Mouse (Mus musculus) thymus, postnatal 36 days (tissue): ENCODE measurements at regions not wholly inside any gene's neighbourhood (a gene's known extent, or its start where the extent isn't known, plus 50 kb on each side); places are given as distances from the start of the nearest gene placed in this dataset.

Experiments used
- DNase-seq, 2 experiments: peaks; one replicate each; pipeline ENCODE4 v3.0.0; 2022; ENCODE audit warnings: mixed read lengths in 2 of 2

GRCm38 (mm10) chr12:106607655-106608337, 597.8 kb downstream of the Vrk1 start:
- no peak for DNase-seq

DNA sequence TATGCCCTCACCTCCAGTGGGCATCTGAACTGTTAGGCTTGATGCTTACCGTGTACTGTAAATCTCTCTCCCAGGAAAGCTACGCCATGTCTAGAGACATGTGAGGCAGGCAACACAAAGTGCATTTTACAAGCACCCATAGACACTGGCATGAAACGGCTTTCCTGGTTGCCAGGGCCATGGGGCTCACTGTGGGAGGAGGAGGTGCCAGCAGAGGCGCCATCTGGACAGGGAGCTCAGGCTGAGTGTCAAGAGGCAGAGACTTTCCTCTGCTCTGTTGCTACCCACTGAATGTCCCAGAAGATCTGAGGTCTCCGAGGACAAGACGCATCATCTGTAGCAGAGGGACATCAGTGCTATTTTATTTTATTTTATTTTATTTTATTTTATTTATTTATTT, 608.7 kb downstream of the Vrk1 start:
- no peak for DNase-seq

GRCm38 (mm10) chr12:106626786-106627185, 616.8 kb downstream of the Vrk1 start:
- no peak for DNase-seq

DNA sequence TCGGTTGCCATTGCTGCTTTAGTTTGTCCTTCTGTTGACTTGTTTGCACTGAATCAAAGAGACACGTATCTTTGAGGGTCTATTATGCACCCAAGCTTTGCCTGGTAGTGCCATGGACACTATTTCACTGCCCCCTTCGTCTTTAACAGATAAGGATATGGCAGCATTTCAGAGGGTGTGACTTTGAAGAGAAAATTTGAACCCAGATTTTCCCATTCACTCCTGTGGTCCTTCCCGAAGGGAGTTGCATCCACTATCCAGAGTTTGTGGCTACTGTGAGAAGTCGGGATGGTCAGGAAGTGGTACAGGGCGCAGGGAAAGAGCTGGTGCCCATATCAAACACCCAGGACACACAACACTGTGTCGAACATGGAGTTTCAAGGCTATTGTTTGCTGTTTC, 622.5 kb downstream of the Vrk1 start:
- no peak for DNase-seq

- DNase-seq, result peak; percentile 16 to 26
These were observed 623.1 kb downstream of the Vrk1 start for GRCm38 (mm10) chr12:106633096-106633495.

GRCm38 (mm10) chr12:106658317-106658716, 648.3 kb downstream of the Vrk1 start:
- peak; percentile 44 to 68 for DNase-seq

DNA sequence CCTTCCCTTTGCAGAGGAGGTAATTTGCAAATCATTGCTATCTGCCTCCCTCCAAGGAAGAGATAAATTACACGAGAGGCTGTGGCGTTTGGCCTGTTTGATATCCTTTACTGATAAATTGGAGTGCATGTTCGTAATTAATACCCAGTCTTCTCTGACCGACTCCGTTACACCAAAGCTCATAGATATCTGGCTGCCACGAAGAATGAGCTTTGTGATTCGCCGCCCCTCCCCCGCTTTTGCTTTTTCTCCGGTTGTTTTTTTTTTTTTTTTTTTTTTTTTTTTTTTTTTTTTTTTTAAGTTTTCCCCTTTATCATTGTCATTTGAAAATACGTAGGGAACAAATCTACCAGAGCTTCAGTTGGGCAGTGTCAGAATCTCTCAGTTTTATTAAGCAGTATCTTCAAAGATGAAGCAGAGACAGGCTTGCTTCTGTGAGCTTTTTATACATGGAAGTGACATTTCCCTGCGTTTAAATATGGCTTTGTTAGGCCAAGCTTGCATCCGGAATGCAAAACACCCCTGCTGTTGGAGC, 663.3 kb downstream of the Vrk1 start:
- no peak for DNase-seq

DNA sequence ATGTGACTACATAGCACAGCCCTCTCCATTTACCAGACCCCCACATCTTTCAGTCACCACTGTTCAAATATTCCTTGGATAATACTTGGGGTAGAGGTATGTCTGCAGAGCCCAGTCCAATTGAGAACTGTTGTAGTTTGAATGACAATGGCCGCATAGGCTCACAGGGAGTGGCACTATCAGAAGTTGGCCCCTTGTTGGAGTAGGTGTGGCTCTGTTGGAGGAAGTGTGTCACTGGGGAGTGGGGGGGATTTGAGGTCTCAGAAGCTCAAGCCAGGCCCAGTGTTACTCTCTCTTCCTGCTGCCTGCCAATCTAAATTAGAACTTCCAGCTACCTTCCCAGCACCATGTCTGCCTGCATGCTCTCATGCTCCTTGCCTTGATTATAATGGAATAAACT, 664.7 kb downstream of the Vrk1 start:
- no peak for DNase-seq

DNA sequence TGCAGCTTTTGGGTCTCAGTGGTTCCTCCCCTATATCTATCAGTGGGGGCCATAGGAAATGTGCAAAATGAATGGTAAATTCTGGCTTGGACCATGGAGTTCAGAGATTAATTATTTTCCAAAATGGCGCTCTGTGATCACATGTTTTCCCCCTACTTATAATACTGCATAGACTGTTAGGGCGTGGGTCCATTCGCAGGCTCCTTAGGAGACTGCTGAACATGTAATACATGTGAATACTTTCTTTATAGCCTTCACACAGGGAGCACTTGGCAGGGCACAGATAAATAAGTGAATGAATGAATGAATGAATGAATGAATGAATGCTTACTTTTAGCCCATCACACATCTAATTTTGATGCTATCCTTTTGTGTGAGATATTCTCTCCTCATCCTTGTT, 666.1 kb downstream of the Vrk1 start:
- no peak for DNase-seq

GRCm38 (mm10) chr12:106676566-106676965, 666.5 kb downstream of the Vrk1 start:
- no peak for DNase-seq

- no peak for DNase-seq
These were observed 676.0 kb downstream of the Vrk1 start for GRCm38 (mm10) chr12:106685986-106686385.

- no peak for DNase-seq
These were observed 677.7 kb downstream of the Vrk1 start for GRCm38 (mm10) chr12:106687751-106688150.

DNA sequence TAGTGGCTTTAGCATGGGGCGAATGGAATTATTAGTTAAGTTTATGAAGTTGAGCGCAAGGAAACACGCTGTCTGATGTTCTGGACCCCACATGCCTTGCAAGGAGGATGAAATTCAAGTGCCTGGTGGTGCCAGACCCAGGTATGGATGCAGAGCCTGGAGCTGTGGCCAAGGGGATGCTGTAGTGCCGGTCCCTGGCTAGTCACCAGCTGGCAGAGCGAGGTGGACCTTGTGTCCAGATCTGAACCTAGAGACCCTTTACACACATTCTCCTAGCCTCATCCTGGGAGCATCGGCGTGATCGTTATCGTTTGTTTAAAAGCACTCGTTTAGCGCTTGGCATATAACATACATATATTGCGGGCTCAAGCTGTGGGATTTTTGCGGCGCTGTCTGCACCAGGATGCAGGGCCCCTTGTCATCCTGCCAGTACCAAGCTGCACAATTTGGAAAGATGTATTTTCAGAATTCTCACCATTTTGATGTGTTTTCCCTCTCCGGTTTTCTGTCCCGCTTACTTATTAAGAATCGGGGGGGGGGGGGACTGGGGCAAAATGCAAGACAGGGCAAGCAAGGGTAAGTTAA, 678.2 kb downstream of the Vrk1 start:
- no peak for DNase-seq

DNA sequence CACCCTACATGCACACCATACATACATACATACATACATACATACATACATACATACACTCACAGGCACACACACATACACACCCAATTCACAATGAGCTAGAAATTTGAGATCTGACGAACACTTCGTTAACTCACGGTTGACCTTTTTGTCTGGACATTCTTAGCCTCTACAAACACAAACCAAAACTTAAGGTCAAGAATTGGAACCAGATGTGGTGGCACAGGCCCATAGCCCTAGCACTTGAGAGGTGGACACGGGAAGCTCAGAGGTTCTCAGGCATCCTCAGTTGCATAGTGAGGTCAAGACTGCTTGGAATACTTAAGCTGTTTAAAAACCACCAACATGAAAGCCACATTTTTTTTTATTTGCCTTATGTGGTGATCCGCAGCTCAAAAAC, 692.9 kb downstream of the Vrk1 start:
- no peak for DNase-seq

- no peak for DNase-seq
These were observed 711.4 kb downstream of the Vrk1 start for GRCm38 (mm10) chr12:106721271-106722009.

GRCm38 (mm10) chr12:106722010-106722362, 712.0 kb downstream of the Vrk1 start:
- DNase-seq, result no peak

DNA sequence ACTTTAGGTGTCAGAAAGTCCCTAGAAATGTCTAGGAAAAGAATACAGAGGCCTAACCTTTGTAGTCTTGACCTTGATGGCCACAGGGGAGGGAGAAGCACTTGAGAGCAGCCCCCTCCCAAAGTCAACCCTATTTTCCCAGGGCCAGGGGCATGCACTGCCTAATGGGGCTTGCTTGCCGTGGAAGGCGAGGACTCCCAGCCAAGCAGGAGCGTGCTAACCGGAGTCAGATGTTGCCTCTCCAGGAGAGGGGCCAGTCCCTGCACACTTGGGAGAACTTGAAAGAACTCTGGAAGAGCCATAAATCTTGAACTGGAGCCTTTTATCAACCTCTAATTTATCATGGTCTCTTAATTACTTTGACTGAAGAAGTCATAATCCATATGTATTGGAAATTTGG, 712.7 kb downstream of the Vrk1 start:
- no peak for DNase-seq

GRCm38 (mm10) chr12:106726920-106727319, 716.9 kb downstream of the Vrk1 start:
- no peak for DNase-seq

- DNase-seq, result no peak
These were observed 717.5 kb downstream of the Vrk1 start for GRCm38 (mm10) chr12:106727486-106727885.

- no peak for DNase-seq
These were observed 719.7 kb downstream of the Vrk1 start for GRCm38 (mm10) chr12:106729686-106730085.

GRCm38 (mm10) chr12:106732108-106732857, 722.3 kb downstream of the Vrk1 start:
- DNase-seq, result no peak

DNA sequence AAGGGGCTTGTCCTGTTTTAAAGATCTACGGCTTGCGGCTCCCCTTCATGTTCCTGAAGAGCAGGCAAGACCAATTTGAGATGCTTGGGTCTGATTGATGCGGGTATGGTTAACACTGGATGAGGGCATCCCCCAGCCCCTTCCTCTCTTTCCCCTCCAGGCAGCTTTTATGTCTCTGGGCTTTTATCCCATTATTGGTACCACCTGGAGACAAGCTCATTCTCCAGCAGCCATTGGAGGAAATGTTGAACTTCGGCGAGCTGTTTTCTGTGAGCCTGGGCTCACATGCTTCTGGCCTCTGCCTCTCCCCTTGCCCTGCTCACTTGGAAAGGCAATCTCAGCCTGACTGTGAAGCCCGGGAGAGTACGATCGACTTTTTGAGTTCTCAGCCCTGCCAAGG, 738.7 kb downstream of the Vrk1 start:
- DNase-seq, result no peak

GRCm38 (mm10) chr12:106763552-106763951, 724.9 kb upstream of the 3110018I06Rik start:
- no peak for DNase-seq
